15 mouse cellular contexts compared by ENCODE assay signal in the genomic region with DNA sequence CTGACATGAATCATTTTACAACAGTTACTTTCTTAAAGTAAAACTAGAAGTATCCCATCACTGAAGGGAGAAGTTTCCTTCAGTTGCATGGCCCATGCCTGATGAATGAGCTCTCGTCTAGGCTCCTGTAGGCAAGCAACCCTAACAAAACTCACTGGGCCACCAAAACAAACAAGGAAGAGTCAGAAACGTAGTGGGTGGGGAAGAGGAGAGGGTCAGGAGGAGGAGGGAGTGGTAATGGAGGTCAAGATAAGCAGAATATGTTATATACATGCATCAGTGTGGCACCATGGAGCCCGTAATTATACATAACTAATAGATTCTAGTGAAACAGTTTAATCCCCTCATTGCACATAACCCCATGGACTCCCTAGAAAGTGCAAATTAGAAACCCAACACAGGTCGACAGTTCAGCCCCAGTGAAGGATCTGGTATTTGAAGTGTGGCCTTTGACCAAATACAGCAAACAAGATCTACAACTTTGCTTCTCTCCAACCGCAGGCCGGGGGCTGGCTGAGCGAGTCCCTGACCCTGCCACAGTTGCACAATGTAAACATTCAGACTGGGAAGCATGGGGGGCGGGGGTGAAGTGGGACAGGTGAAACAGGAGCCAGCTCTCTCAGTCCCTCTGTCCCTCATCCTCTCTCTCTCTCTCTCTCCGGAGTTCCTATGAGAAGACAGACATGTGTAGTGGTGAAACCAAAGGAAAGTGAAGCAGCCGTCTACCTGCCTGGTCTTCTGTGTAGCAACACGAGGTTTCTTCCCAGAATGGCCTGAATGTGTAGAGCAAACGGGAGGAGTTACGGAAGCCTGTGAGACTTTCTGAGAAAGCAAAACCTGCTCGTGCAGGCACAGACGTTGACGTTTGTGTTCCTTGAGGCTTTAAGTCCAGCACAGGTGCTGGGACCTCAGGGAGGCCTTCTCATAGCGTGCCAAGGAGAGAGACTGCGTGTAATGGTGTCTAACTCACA.
DNase-seq lines count a peak whose midpoint lies in the region; ATAC-seq and TF ChIP-seq lines count a peak whose summit lies in the region.
"Had no signal": no experiment of that assay in that cellular context is flagged by ENCODE, and none has a peak within 500 bp of the region (broad histone marks: within the 10 kb centered on the region; RNA-seq: fewer than 3 reads in every experiment).

No protein-coding gene starts in this region.

- intact Hi-C loops in left cerebral cortex, postnatal 4 days (cut with DNase I), result no loop called here

- no peak for TF ChIP-seq POLR2A in small intestine, adult 2 months (IDR thresholded peaks at IDR 0.05; ENCODE audit: low read depth, low read length)

- peak; percentile 11 for DNase-seq in kidney, postnatal 0 days (ENCODE audit: low spot score)
- DNase-seq in kidney, adult 8-10 months, result no peak
- no peak for DNase-seq in cerebellum, adult 11-12 months
- DNase-seq in left cerebral cortex, postnatal 4 days, result no peak
- DNase-seq: adrenal gland, postnatal 36 days; cerebellum, postnatal 14 days; gastrocnemius, adult 2 months; layer of hippocampus, postnatal 36 days had no signal

- H3K4me1 ChIP-seq in kidney, postnatal 0 days (replicated peaks; ENCODE audit: insufficient read depth, low read length), result peaks cover 4% of the 10 kb centered on the region; the same call in 1 of the 2 replicates
- peaks cover 21% of the 10 kb centered on the region for H3K4me1 ChIP-seq in intestine, embryonic 16.5 days (ENCODE audit: control insufficient read depth, insufficient read depth, low read length)
- peaks cover 9% of the 10 kb centered on the region for H3K4me1 ChIP-seq in liver, embryonic 16.5 days (ENCODE audit: control insufficient read depth, low read depth, low read length)
- peaks cover 21% of the 10 kb centered on the region; the same call in 1 of the 2 replicates for H3K4me1 ChIP-seq in small intestine, adult 2 months (ENCODE audit: control insufficient read depth, insufficient read depth, insufficient read length, low read length)
- H3K4me1 ChIP-seq in neural tube, embryonic 15.5 days, result 0 out of 2 replicates have a peak, but pooled peaks cover 4% of the 10 kb centered on the region

- no peaks in the 10 kb centered on the region for H3K36me3 ChIP-seq in kidney, postnatal 0 days (ENCODE audit: insufficient read depth, low read length)
- no peaks in the 10 kb centered on the region for H3K36me3 ChIP-seq in intestine, embryonic 16.5 days (ENCODE audit: control insufficient read depth, insufficient read depth, low read length)
- H3K36me3 ChIP-seq in liver, embryonic 16.5 days (ENCODE audit: control insufficient read depth, insufficient read depth), result no peaks in the 10 kb centered on the region
- H3K36me3 ChIP-seq in small intestine, adult 2 months (ENCODE audit: control insufficient read depth, insufficient read depth, low read length), result no peaks in the 10 kb centered on the region
- no peaks in the 10 kb centered on the region for H3K36me3 ChIP-seq in neural tube, embryonic 15.5 days
- H3K36me3 ChIP-seq: neural tube, embryonic 13.5 days had no signal

- ATAC-seq in kidney, postnatal 0 days (replicated peaks; ENCODE audit: low FRiP score, low read depth), result no peak
- peak; percentile 87 for ATAC-seq in intestine, embryonic 16.5 days
- peak; percentile 85 for ATAC-seq in liver, embryonic 16.5 days (ENCODE audit: low read depth)
- no peak for ATAC-seq in neural tube, embryonic 15.5 days (ENCODE audit: low FRiP score)
- ATAC-seq: inflammation-experienced regulatory T-cells, adult 6 months had no signal

- H3K4me3 ChIP-seq in kidney, postnatal 0 days (replicated peaks; ENCODE audit: low read depth, low read length), result no peak overlapping the region
- H3K4me3 ChIP-seq in intestine, embryonic 16.5 days (ENCODE audit: low read length), result no peak overlapping the region
- H3K4me3 ChIP-seq in liver, embryonic 16.5 days (ENCODE audit: low read depth, low read length), result no peak overlapping the region
- no peak overlapping the region for H3K4me3 ChIP-seq in small intestine, adult 2 months (ENCODE audit: low read depth, low read length)
- no peak overlapping the region for H3K4me3 ChIP-seq in neural tube, embryonic 15.5 days (replicated peaks)
- H3K4me3 ChIP-seq: erythroblast, embryonic 14.5 days; gastrocnemius, adult 2 months; neural tube, embryonic 13.5 days had no signal

- no peak overlapping the region for H3K9ac ChIP-seq in kidney, postnatal 0 days (ENCODE audit: low read depth, low read length)
- H3K9ac ChIP-seq in intestine, embryonic 16.5 days (ENCODE audit: low read depth, low read length), result no peak overlapping the region
- no peak overlapping the region for H3K9ac ChIP-seq in liver, embryonic 16.5 days (ENCODE audit: low read depth, low read length)
- H3K9ac ChIP-seq in neural tube, embryonic 15.5 days (replicated peaks), result no peak overlapping the region
- H3K9ac ChIP-seq: neural tube, embryonic 13.5 days had no signal

- H3K27ac ChIP-seq in kidney, postnatal 0 days, result no peak overlapping the region
- peak overlapping the region; percentile 60 for H3K27ac ChIP-seq in intestine, embryonic 16.5 days (ENCODE audit: low read length)
- peak overlapping the region; percentile 79 for H3K27ac ChIP-seq in liver, embryonic 16.5 days (ENCODE audit: low read length)
- H3K27ac ChIP-seq in small intestine, adult 2 months (ENCODE audit: insufficient read depth, low read depth, low read length), result peak overlapping the region; percentile 23; the same call in 1 of the 2 replicates
- no peak overlapping the region for H3K27ac ChIP-seq in neural tube, embryonic 15.5 days (replicated peaks)
- H3K27ac ChIP-seq: gastrocnemius, adult 2 months; neural tube, embryonic 13.5 days had no signal

- H3K9me3 ChIP-seq in kidney, postnatal 0 days (replicated peaks; ENCODE audit: low read length), result no peaks in the 10 kb centered on the region
- no peaks in the 10 kb centered on the region for H3K9me3 ChIP-seq in intestine, embryonic 16.5 days (ENCODE audit: control insufficient read depth, low read length)
- H3K9me3 ChIP-seq in liver, embryonic 16.5 days (replicated peaks; ENCODE audit: control insufficient read depth, low read length), result no peaks in the 10 kb centered on the region
- no peaks in the 10 kb centered on the region for H3K9me3 ChIP-seq in neural tube, embryonic 15.5 days (replicated peaks)
- H3K9me3 ChIP-seq: neural tube, embryonic 13.5 days had no signal

- no peak overlapping the region for H3K4me2 ChIP-seq in kidney, postnatal 0 days (ENCODE audit: low read length)
- H3K4me2 ChIP-seq in intestine, embryonic 16.5 days (ENCODE audit: low read depth, low read length), result peak overlapping the region; percentile 31; the same call in 1 of the 2 replicates
- H3K4me2 ChIP-seq in liver, embryonic 16.5 days (ENCODE audit: low read depth, low read length), result no peak overlapping the region
- no peak overlapping the region for H3K4me2 ChIP-seq in neural tube, embryonic 15.5 days
- H3K4me2 ChIP-seq: neural tube, embryonic 13.5 days had no signal

- H3K27me3 ChIP-seq in kidney, postnatal 0 days (ENCODE audit: insufficient read depth, low read length), result no peaks in the 10 kb centered on the region
- no peaks in the 10 kb centered on the region for H3K27me3 ChIP-seq in intestine, embryonic 16.5 days (replicated peaks; ENCODE audit: control insufficient read depth, insufficient read depth, low read length)
- no peaks in the 10 kb centered on the region for H3K27me3 ChIP-seq in liver, embryonic 16.5 days (ENCODE audit: control insufficient read depth, insufficient read depth, low read depth, low read length)
- no peaks in the 10 kb centered on the region for H3K27me3 ChIP-seq in small intestine, adult 2 months (ENCODE audit: control insufficient read depth, insufficient read depth, low read length)
- H3K27me3 ChIP-seq in neural tube, embryonic 15.5 days (replicated peaks), result no peaks in the 10 kb centered on the region
- H3K27me3 ChIP-seq: neural tube, embryonic 13.5 days had no signal

- 46% methylated on average over 18 of the region's 18 CpGs for WGBS in kidney, postnatal 0 days
- WGBS in intestine, embryonic 16.5 days, result 41% methylated on average over 18 of the region's 18 CpGs
- WGBS in liver, embryonic 16.5 days (ENCODE audit: insufficient replicate concordance), result 46% methylated on average over 18 of the region's 18 CpGs
- WGBS in small intestine, adult 2 months, result 29% methylated on average over 18 of the region's 18 CpGs
- WGBS in neural tube, embryonic 15.5 days, result 84% methylated on average over 18 of the region's 18 CpGs

- no peak for TF ChIP-seq CTCF in kidney, postnatal 0 days (IDR thresholded peaks at IDR 0.05; ENCODE audit: low read depth)
- no peak for TF ChIP-seq CTCF in small intestine, adult 2 months (IDR thresholded peaks at IDR 0.05; ENCODE audit: extremely low read depth, insufficient read length, insufficient replicate concordance, low read depth, low read length)

Comparison
In these comparisons a context has a peak if more than half of its experiments do, and no peak if none do; other contexts are left out.
1. ATAC-seq: peak in intestine, embryonic 16.5 days (single experiment) and liver, embryonic 16.5 days (single experiment); none in kidney, postnatal 0 days (single experiment) and neural tube, embryonic 15.5 days (single experiment).
2. H3K27ac ChIP-seq: peak in intestine, embryonic 16.5 days (single experiment), liver, embryonic 16.5 days (single experiment) and small intestine, adult 2 months (single experiment); none in kidney, postnatal 0 days (single experiment) and neural tube, embryonic 15.5 days (single experiment).